Mouse (Mus musculus) CD4-positive, CD25-positive, alpha-beta regulatory T cell, adult 4 months (primary cell): Measurements from ENCODE around the gene Rps3. TPM values are rescaled to one million over a fixed set of nuclear protein-coding genes. Genes with fewer than 3 reads are reported as not detected.
"Not testable (repeated sequence)": the region's sequence is repeated elsewhere in the genome, so short reads cannot be mapped to it uniquely, and the experiment has no call there.

Experiments used
- ATAC-seq: one replicate; pipeline ENCODE4 v1.8.0; 2017
- polyA plus RNA-seq, 2 experiments: library from polyadenylated mRNA; unstranded; fragments of 100-300 nt; shearing (Covaris generic); gene quantifications; one replicate each; pipeline ENCODE4 v1.2.1; 2017

The Rps3 gene
- 1,000 to 10,000 TPM; 2,515 to 4,056 TPM for polyA plus RNA-seq

GRCm38 (mm10) chr7:99483271-99483923 is at the start of gene Rps3:
TSS of gene Rps3 (minus strand) at chr7:99483738.
- ATAC-seq: peak; percentile 97

- ATAC-seq: no peak
Measured at GRCm38 (mm10) chr7:99532526-99532925, 49.0 kb upstream of the Rps3 start.

- ATAC-seq: no peak
Measured at GRCm38 (mm10) chr7:99531408-99531970, 48.0 kb upstream of the Rps3 start.

- no peak for ATAC-seq
Measured at GRCm38 (mm10) chr7:99529410-99529809, 45.9 kb upstream of the Rps3 start.

- ATAC-seq: no peak
Measured at GRCm38 (mm10) chr7:99528547-99528946, 45.0 kb upstream of the Rps3 start.

GRCm38 (mm10) chr7:99523837-99524236 is 40.3 kb upstream of the Rps3 start:
- no peak for ATAC-seq

- no peak for ATAC-seq
Measured at GRCm38 (mm10) chr7:99523121-99523520, 39.6 kb upstream of the Rps3 start.

GRCm38 (mm10) chr7:99518954-99519644 is 35.6 kb upstream of the Rps3 start:
- ATAC-seq: no peak

GRCm38 (mm10) chr7:99516814-99517157 is 33.2 kb upstream of the Rps3 start:
- no peak for ATAC-seq

GRCm38 (mm10) chr7:99516092-99516813 is 32.7 kb upstream of the Rps3 start:
- ATAC-seq: no peak

GRCm38 (mm10) chr7:99510087-99510501 is 26.6 kb upstream of the Rps3 start:
- ATAC-seq: no peak

GRCm38 (mm10) chr7:99508187-99508586 is 24.6 kb upstream of the Rps3 start:
- not testable (repeated sequence) for ATAC-seq

- no peak for ATAC-seq
Measured at GRCm38 (mm10) chr7:99504556-99504955, 21.0 kb upstream of the Rps3 start.

GRCm38 (mm10) chr7:99501148-99501547 is 17.6 kb upstream of the Rps3 start:
- ATAC-seq: no peak

- no peak for ATAC-seq
Measured at GRCm38 (mm10) chr7:99500655-99501054, 17.1 kb upstream of the Rps3 start.

- peak; percentile 63 for ATAC-seq
Measured at GRCm38 (mm10) chr7:99500201-99500600, 16.7 kb upstream of the Rps3 start.

- ATAC-seq: no peak
Measured at GRCm38 (mm10) chr7:99499128-99499527, 15.6 kb upstream of the Rps3 start.

- no peak for ATAC-seq
Measured at GRCm38 (mm10) chr7:99489708-99490107, 6.2 kb upstream of the Rps3 start.

GRCm38 (mm10) chr7:99484679-99485078 is 1.1 kb upstream of the Rps3 start:
- no peak for ATAC-seq

- ATAC-seq: no peak
Measured at GRCm38 (mm10) chr7:99483924-99484319, 384 bp upstream of the Rps3 start.

- ATAC-seq: no peak
Measured at GRCm38 (mm10) chr7:99482637-99483036, 901 bp downstream of the Rps3 start.

GRCm38 (mm10) chr7:99477235-99477634 is 6.3 kb downstream of the Rps3 start:
- ATAC-seq: no peak

- ATAC-seq: no peak
Measured at GRCm38 (mm10) chr7:99476558-99477114, 6.9 kb downstream of the Rps3 start.
